Mouse (Mus musculus): ENCODE measurements at regions not wholly inside any gene's neighbourhood (a gene's known extent, or its start where the extent isn't known, plus 50 kb on each side); places are given as distances from the start of the nearest gene placed in this dataset.

DNA sequence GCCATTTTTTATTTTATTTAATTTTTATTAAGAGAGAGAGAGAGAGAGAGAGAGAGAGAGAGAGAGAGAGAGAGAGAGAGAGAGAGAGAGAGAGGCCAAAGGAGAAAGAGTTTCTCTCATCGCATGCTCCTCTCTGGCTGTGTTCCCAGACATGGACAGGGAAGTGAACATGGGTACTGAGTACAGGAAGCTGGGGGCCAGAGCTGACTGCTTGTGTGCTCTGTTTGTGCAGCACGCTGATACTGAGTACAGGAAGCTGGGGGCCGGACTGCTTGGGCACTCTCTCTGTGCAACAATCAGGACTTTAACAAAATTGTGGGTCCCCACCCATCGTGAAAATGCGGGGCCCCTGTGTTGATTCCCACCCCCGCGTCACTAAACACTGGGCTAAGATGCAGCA lies 130.2 kb downstream of the Gm26897 start:
- WGBS, result 39% methylated on average over 7 of the region's 7 CpGs
- H3K4me3 ChIP-seq (ENCODE audit: low read depth, low read length), result no peak overlapping the region
- no peak overlapping the region for H3K4me2 ChIP-seq (replicated peaks; ENCODE audit: low read depth, low read length)
- peaks cover 4% of the 10 kb centered on the region; the same call in 1 of the 2 replicates for H3K9me3 ChIP-seq (ENCODE audit: control insufficient read depth, low read depth, low read length)
- H3K9ac ChIP-seq (replicated peaks; ENCODE audit: low read depth, low read length), result no peak overlapping the region
- no peak overlapping the region for H3K27ac ChIP-seq (ENCODE audit: low read length)
- no peaks in the 10 kb centered on the region for H3K4me1 ChIP-seq (ENCODE audit: control insufficient read depth, insufficient read depth, low read length)
- H3K36me3 ChIP-seq (ENCODE audit: control insufficient read depth, insufficient read depth, low read length), result no peaks in the 10 kb centered on the region
- H3K27me3 ChIP-seq (ENCODE audit: control insufficient read depth, insufficient read depth, low read length), result no peaks in the 10 kb centered on the region
- no peak for ATAC-seq (ENCODE audit: insufficient number of reproducible peaks, insufficient read depth, low FRiP score, low read depth)

DNA sequence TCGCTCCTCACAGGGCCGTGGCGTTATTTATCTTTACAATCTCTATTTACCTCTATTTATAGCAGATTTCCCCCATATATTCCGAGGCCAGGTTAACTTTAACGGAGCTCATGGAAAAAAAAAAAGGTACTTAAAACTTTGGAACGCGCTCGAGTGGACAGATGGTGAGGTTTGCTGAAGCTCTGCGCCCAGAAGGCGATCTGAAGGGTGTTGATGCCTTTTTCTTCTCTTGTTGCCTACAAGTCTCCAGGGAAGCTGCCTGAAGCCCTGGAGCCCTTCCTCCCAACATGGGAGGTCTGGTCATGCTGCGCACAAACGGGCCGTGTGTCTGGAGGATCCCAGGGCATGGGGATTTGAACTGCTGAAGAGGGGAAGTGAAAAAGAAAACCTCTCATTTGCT lies 130.9 kb downstream of the Gm26897 start:
- no peak overlapping the region for H3K27ac ChIP-seq (ENCODE audit: low read length)
- no peak overlapping the region for H3K4me2 ChIP-seq (replicated peaks; ENCODE audit: low read depth, low read length)
- H3K36me3 ChIP-seq (ENCODE audit: control insufficient read depth, insufficient read depth, low read length), result no peaks in the 10 kb centered on the region
- no peak overlapping the region for H3K4me3 ChIP-seq (ENCODE audit: low read depth, low read length)
- H3K9me3 ChIP-seq (ENCODE audit: control insufficient read depth, low read depth, low read length), result peaks cover 2% of the 10 kb centered on the region; the same call in 1 of the 2 replicates
- H3K9ac ChIP-seq (replicated peaks; ENCODE audit: low read depth, low read length), result no peak overlapping the region
- no peak for ATAC-seq (ENCODE audit: insufficient number of reproducible peaks, insufficient read depth, low FRiP score, low read depth)
- H3K4me1 ChIP-seq (ENCODE audit: control insufficient read depth, insufficient read depth, low read length), result no peaks in the 10 kb centered on the region
- 63% methylated on average over 13 of the region's 13 CpGs for WGBS
- no peaks in the 10 kb centered on the region for H3K27me3 ChIP-seq (ENCODE audit: control insufficient read depth, insufficient read depth, low read length)

DNA sequence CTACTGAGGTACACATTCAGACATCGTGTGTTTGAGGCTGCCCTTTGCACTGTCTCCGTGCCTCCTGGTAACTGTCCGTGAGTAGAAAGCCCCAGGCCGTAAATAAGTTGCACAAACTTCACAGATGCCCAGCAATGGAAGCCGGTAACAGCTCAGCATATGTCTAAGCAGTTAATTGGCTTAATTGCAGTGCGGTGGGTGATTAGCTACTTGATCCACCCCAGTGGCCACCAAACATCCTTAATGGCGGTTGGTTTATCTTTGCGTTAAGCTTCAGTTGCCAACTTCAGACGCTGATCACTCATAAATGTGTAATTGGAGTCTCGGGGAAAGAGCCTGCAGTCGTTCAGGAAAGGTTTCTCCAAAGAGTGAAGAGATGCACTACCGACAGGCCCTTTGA lies 135.3 kb downstream of the Gm26897 start:
- Histone ChIP-seq H3K9me3 (ENCODE audit: control insufficient read depth, low read depth, low read length) (peaks cover 22% of the 10 kb centered on the region), H3K4me3 (ENCODE audit: low read depth, low read length) (no peak overlapping the region), H3K27ac (ENCODE audit: low read length) (no peak overlapping the region), H3K9ac (replicated peaks; ENCODE audit: low read depth, low read length) (no peak overlapping the region), H3K4me1 (ENCODE audit: control insufficient read depth, insufficient read depth, low read length) (no peaks in the 10 kb centered on the region), H3K27me3 (ENCODE audit: control insufficient read depth, insufficient read depth, low read length) (no peaks in the 10 kb centered on the region), H3K36me3 (ENCODE audit: control insufficient read depth, insufficient read depth, low read length) (no peaks in the 10 kb centered on the region), H3K4me2 (replicated peaks; ENCODE audit: low read depth, low read length) (no peak overlapping the region)
- ATAC-seq (ENCODE audit: insufficient number of reproducible peaks, insufficient read depth, low FRiP score, low read depth), result no peak
- 80% methylated on average over 12 of the region's 12 CpGs for WGBS

DNA sequence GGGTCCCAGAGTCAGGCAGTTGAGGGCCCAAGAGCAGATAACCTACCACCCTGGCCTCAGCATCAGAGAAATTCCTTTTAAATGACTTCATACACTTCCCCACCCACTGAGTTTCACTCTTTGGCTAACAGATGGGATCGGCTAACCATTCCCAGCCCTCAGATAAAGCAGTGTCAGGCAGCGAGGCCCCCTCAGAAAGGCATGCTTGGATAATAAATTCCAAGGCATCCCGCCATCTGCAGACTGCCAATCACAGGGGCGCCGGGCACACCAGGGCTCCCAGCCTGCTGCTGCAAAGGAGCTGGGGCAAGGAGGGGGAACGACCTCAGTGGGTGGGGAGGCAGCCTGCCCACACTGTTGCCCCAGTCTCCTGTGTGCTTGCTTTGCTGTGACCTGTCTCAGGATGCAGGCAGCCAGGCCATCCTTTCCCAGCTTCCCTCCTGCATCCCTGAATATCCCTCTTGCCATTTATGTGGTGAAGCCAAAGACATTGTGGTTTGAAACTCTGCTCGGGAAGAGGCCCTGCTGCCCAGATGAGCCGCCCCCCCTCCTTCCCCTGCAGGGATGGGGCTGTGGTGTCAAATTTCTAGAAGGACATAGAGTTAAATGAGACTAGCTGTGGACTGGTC lies 143.6 kb downstream of the Gm26897 start:
- no peak overlapping the region for H3K9ac ChIP-seq (replicated peaks; ENCODE audit: low read depth, low read length)
- H3K4me3 ChIP-seq (ENCODE audit: low read depth, low read length), result no peak overlapping the region
- H3K27ac ChIP-seq (ENCODE audit: low read length), result peak overlapping the region; percentile 75
- no peak overlapping the region for H3K4me2 ChIP-seq (replicated peaks; ENCODE audit: low read depth, low read length)
- H3K4me1 ChIP-seq (ENCODE audit: control insufficient read depth, insufficient read depth, low read length), result peaks cover 9% of the 10 kb centered on the region
- ATAC-seq (ENCODE audit: insufficient number of reproducible peaks, insufficient read depth, low FRiP score, low read depth), result peak; percentile 70
- no peaks in the 10 kb centered on the region for H3K36me3 ChIP-seq (ENCODE audit: control insufficient read depth, insufficient read depth, low read length)
- peaks cover 9% of the 10 kb centered on the region; the same call in 1 of the 2 replicates for H3K9me3 ChIP-seq (ENCODE audit: control insufficient read depth, low read depth, low read length)
- no peaks in the 10 kb centered on the region for H3K27me3 ChIP-seq (ENCODE audit: control insufficient read depth, insufficient read depth, low read length)
- 3% methylated on average over 8 of the region's 8 CpGs for WGBS

DNA sequence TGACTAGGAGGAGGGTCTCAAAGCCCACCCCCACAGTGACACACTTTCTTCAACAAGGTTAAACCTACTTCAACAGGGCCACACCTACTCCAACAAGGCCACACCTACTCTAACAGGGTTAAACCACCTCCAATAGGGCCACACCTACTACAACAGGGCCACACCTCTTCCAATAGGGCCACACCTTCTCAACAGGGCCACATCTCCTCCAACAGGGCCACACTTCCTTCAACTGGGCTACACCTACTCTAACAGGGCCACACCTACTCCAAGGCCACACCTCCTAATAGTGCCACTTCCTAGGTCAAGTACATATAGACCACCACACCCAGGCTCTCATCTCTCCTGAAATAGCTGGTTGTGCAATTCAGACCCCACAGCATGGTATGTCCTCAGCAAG lies 145.3 kb downstream of the Gm26897 start:
- Histone ChIP-seq H3K9ac (replicated peaks; ENCODE audit: low read depth, low read length) (no peak overlapping the region), H3K27ac (ENCODE audit: low read length) (no peak overlapping the region), H3K4me2 (replicated peaks; ENCODE audit: low read depth, low read length) (no peak overlapping the region), H3K27me3 (ENCODE audit: control insufficient read depth, insufficient read depth, low read length) (no peaks in the 10 kb centered on the region), H3K4me3 (ENCODE audit: low read depth, low read length) (no peak overlapping the region), H3K4me1 (ENCODE audit: control insufficient read depth, insufficient read depth, low read length) (peaks cover 9% of the 10 kb centered on the region), H3K36me3 (ENCODE audit: control insufficient read depth, insufficient read depth, low read length) (no peaks in the 10 kb centered on the region), H3K9me3 (ENCODE audit: control insufficient read depth, low read depth, low read length) (no peaks in the 10 kb centered on the region)
- 0 out of 2 replicates have a peak, but pooled peaks have one; percentile 7 for ATAC-seq (ENCODE audit: insufficient number of reproducible peaks, insufficient read depth, low FRiP score, low read depth)

DNA sequence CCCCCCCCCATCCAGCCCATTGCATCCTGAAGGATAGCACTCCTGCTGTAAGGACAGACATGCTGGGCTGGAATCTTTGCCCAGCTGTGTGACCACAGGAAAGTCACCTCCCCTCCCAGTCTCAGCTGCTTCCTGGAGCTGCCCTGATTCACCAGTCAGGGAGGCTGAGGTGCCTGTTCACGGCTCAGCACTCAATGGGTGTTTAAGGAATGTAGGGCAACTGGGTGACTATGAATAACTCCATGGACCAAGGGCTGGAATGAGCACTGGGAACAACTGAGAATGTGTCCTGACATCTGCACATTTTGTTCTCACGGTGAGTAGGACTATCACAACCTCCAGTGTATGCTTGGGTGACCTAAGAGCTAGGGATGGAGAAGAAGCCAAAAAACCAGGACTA lies 146.5 kb downstream of the Gm26897 start:
- Histone ChIP-seq H3K9me3 (ENCODE audit: control insufficient read depth, low read depth, low read length) (no peaks in the 10 kb centered on the region), H3K27ac (ENCODE audit: low read length) (no peak overlapping the region), H3K4me1 (ENCODE audit: control insufficient read depth, insufficient read depth, low read length) (peaks cover 9% of the 10 kb centered on the region), H3K4me3 (ENCODE audit: low read depth, low read length) (no peak overlapping the region), H3K27me3 (ENCODE audit: control insufficient read depth, insufficient read depth, low read length) (no peaks in the 10 kb centered on the region), H3K36me3 (ENCODE audit: control insufficient read depth, insufficient read depth, low read length) (no peaks in the 10 kb centered on the region), H3K9ac (replicated peaks; ENCODE audit: low read depth, low read length) (no peak overlapping the region), H3K4me2 (replicated peaks; ENCODE audit: low read depth, low read length) (no peak overlapping the region)
- WGBS, result 81% methylated on average over 2 of the region's 2 CpGs
- no peak for ATAC-seq (ENCODE audit: insufficient number of reproducible peaks, insufficient read depth, low FRiP score, low read depth)

DNA sequence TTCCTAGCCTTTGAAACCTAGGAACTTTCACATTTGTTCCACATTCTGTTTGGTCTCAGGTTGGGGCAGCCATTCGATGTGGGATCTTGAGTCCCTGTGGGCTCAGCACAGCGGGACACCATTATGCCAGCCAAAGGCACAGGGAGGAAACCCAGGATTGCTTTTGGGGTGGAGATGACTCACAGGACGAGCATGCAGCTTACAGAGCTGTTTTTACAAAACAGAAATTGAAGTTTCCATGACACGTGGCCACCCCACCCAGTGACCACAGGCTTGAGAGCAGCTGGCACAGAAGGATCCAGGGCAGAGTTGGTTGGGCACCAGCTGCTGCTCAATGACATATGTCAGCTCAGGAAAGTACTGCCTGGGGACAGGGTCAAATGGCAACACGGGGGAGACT lies 147.8 kb downstream of the Gm26897 start:
- Histone ChIP-seq H3K36me3 (ENCODE audit: control insufficient read depth, insufficient read depth, low read length) (no peaks in the 10 kb centered on the region), H3K4me2 (replicated peaks; ENCODE audit: low read depth, low read length) (no peak overlapping the region), H3K4me3 (ENCODE audit: low read depth, low read length) (no peak overlapping the region), H3K4me1 (ENCODE audit: control insufficient read depth, insufficient read depth, low read length) (peaks cover 9% of the 10 kb centered on the region), H3K9ac (replicated peaks; ENCODE audit: low read depth, low read length) (no peak overlapping the region), H3K27ac (ENCODE audit: low read length) (no peak overlapping the region), H3K27me3 (ENCODE audit: control insufficient read depth, insufficient read depth, low read length) (no peaks in the 10 kb centered on the region), H3K9me3 (ENCODE audit: control insufficient read depth, low read depth, low read length) (no peaks in the 10 kb centered on the region)
- ATAC-seq (ENCODE audit: insufficient number of reproducible peaks, insufficient read depth, low FRiP score, low read depth), result no peak
- WGBS, result 44% methylated on average over 5 of the region's 5 CpGs

DNA sequence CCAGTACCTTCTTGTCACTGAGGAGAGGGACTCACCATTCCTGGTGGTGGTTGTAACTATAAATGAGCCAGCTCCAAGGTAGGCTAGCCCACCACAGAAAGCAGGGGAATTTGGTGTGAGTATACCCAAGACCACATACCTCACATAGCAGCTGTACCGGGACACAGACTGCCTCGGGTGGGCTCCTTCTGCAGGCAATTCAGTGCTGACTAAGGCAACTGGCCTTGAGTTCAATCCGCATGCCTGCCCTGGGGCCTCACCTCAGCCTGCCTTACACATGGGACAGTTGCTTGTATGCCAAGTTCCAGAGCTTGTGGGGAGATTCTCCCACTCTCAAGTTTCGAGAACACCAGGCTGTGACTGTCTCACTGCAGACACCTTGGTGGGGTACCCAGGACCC lies 153.6 kb downstream of the Gm26897 start:
- no peak for ATAC-seq (ENCODE audit: insufficient number of reproducible peaks, insufficient read depth, low FRiP score, low read depth)
- H3K9me3 ChIP-seq (ENCODE audit: control insufficient read depth, low read depth, low read length), result no peaks in the 10 kb centered on the region
- no peak overlapping the region for H3K27ac ChIP-seq (ENCODE audit: low read length)
- no peak overlapping the region for H3K4me2 ChIP-seq (replicated peaks; ENCODE audit: low read depth, low read length)
- H3K36me3 ChIP-seq (ENCODE audit: control insufficient read depth, insufficient read depth, low read length), result no peaks in the 10 kb centered on the region
- H3K4me1 ChIP-seq (ENCODE audit: control insufficient read depth, insufficient read depth, low read length), result peaks cover 12% of the 10 kb centered on the region
- H3K27me3 ChIP-seq (ENCODE audit: control insufficient read depth, insufficient read depth, low read length), result no peaks in the 10 kb centered on the region
- no peak overlapping the region for H3K4me3 ChIP-seq (ENCODE audit: low read depth, low read length)
- H3K9ac ChIP-seq (replicated peaks; ENCODE audit: low read depth, low read length), result no peak overlapping the region
- 47% methylated on average over 4 of the region's 4 CpGs for WGBS

DNA sequence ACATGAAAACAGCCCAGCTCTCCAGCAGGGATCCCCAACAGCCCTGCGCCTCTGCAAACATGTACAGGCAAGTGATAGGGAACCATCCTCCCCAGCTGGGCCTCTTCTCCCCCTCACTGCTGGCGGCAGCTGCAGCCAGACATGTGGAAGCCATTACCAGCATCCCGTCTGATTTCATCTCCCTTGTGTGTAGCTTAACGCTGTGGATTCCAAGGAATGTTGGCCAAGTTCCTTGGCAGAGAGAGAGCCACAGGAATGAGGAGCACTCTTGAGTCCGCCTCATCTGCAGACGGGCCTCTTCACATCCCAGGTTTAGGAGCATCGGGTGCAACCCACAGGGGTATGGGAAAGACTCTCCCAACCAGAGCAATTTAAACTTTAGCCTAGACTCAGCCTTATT lies 157.1 kb downstream of the Gm26897 start:
- H3K27ac ChIP-seq (ENCODE audit: low read length), result peak overlapping the region; percentile 92
- H3K36me3 ChIP-seq (ENCODE audit: control insufficient read depth, insufficient read depth, low read length), result no peaks in the 10 kb centered on the region
- H3K4me3 ChIP-seq (ENCODE audit: low read depth, low read length), result no peak overlapping the region
- no peaks in the 10 kb centered on the region for H3K9me3 ChIP-seq (ENCODE audit: control insufficient read depth, low read depth, low read length)
- ATAC-seq (ENCODE audit: insufficient number of reproducible peaks, insufficient read depth, low FRiP score, low read depth), result peak; percentile 72; the same call in 1 of the 2 replicates
- H3K27me3 ChIP-seq (ENCODE audit: control insufficient read depth, insufficient read depth, low read length), result no peaks in the 10 kb centered on the region
- H3K9ac ChIP-seq (replicated peaks; ENCODE audit: low read depth, low read length), result no peak overlapping the region
- WGBS, result 25% methylated on average over 7 of the region's 7 CpGs
- no peak overlapping the region for H3K4me2 ChIP-seq (replicated peaks; ENCODE audit: low read depth, low read length)
- H3K4me1 ChIP-seq (ENCODE audit: control insufficient read depth, insufficient read depth, low read length), result peaks cover 34% of the 10 kb centered on the region
